In genomic region chr4:146263038-146263685, GRCm38 (mm10) we compare ENCODE assay signal across 8 mouse cellular contexts.
DNase-seq lines count a peak whose midpoint lies in the region; ATAC-seq and TF ChIP-seq lines count a peak whose summit lies in the region.
"Not testable (repeated sequence)": the region's sequence is repeated elsewhere in the genome, so short reads cannot be mapped to it uniquely, and the experiment has no call there.

No protein-coding gene starts in this region.

- H3K27ac ChIP-seq in embryonic facial prominence, embryonic 15.5 days (replicated peaks); heart, adult 2 months; hindbrain, embryonic 13.5 days; lung, embryonic 14.5 days (ENCODE audit: low read depth); neural tube, embryonic 12.5 days: not testable (repeated sequence)

- H3K4me3 ChIP-seq in embryonic facial prominence, embryonic 15.5 days (replicated peaks): peak overlapping the region; percentile 27
- H3K4me3 ChIP-seq in heart, adult 2 months: not testable (repeated sequence)
- H3K4me3 ChIP-seq in hindbrain, embryonic 13.5 days: peak overlapping the region; percentile 35
- H3K4me3 ChIP-seq in lung, embryonic 14.5 days (ENCODE audit: low read depth, low read length): peak overlapping the region; percentile 27
- H3K4me3 ChIP-seq in neural tube, embryonic 12.5 days: peak overlapping the region; percentile 28

- ATAC-seq in embryonic facial prominence, embryonic 15.5 days (ENCODE audit: insufficient number of reproducible peaks, low FRiP score, low TSS enrichment, low read depth): peak; percentile 81; the same call in 1 of the 2 replicates
- ATAC-seq in hindbrain, embryonic 13.5 days (ENCODE audit: low FRiP score): peak; percentile 96
- peak; percentile 88 for ATAC-seq in lung, embryonic 14.5 days (ENCODE audit: insufficient read depth)
- peak; percentile 95 for ATAC-seq in neural tube, embryonic 12.5 days (ENCODE audit: low FRiP score, low read depth)

- not testable (repeated sequence) for H3K79me2 ChIP-seq in heart, adult 2 months (replicated peaks; ENCODE audit: control insufficient read depth, insufficient read depth, low read length)

- not testable (repeated sequence) for H3K9me3 ChIP-seq in embryonic facial prominence, embryonic 15.5 days (replicated peaks); hindbrain, embryonic 13.5 days; lung, embryonic 14.5 days (ENCODE audit: low read depth, low read length); neural tube, embryonic 12.5 days

- DNase-seq in adrenal gland, adult 2 months: peak; percentile 31
- DNase-seq in heart, adult 2 months: peak; percentile 2 to 21
- peak; percentile 24 to 39 for DNase-seq in kidney, postnatal 4 days
- DNase-seq in lung, embryonic 14.5 days: peak; percentile 0
- DNase-seq in thymus, postnatal 4 days: peak; percentile 6

- peak overlapping the region; percentile 43 for H3K4me2 ChIP-seq in embryonic facial prominence, embryonic 15.5 days (replicated peaks)
- H3K4me2 ChIP-seq in hindbrain, embryonic 13.5 days: peak overlapping the region; percentile 46
- peak overlapping the region; percentile 49 for H3K4me2 ChIP-seq in lung, embryonic 14.5 days
- peak overlapping the region; percentile 52 for H3K4me2 ChIP-seq in neural tube, embryonic 12.5 days (replicated peaks)

- H3K27me3 ChIP-seq in embryonic facial prominence, embryonic 15.5 days; heart, adult 2 months (ENCODE audit: control insufficient read depth, insufficient read depth, low read length); hindbrain, embryonic 13.5 days; lung, embryonic 14.5 days (ENCODE audit: insufficient read depth, low read length); neural tube, embryonic 12.5 days (replicated peaks): not testable (repeated sequence)

- WGBS in embryonic facial prominence, embryonic 15.5 days: 11% methylated on average over 36 of the region's 51 CpGs
- 5% methylated on average over 50 of the region's 51 CpGs for WGBS in heart, adult 2 months
- WGBS in hindbrain, embryonic 13.5 days: 9% methylated on average over 46 of the region's 51 CpGs
- WGBS in lung, embryonic 14.5 days: 5% methylated on average over 29 of the region's 51 CpGs
- WGBS in neural tube, embryonic 12.5 days: 8% methylated on average over 46 of the region's 51 CpGs

- not testable (repeated sequence) for H3K36me3 ChIP-seq in embryonic facial prominence, embryonic 15.5 days; heart, adult 2 months (ENCODE audit: control insufficient read depth, insufficient read depth, low read length); hindbrain, embryonic 13.5 days; lung, embryonic 14.5 days (ENCODE audit: insufficient read depth); neural tube, embryonic 12.5 days

- not testable (repeated sequence) for H3K9ac ChIP-seq in embryonic facial prominence, embryonic 15.5 days; hindbrain, embryonic 13.5 days; lung, embryonic 14.5 days
- H3K9ac ChIP-seq in heart, adult 2 months (ENCODE audit: low read depth, low read length): peak overlapping the region; percentile 53; the same call in 1 of the 2 replicates
- peak overlapping the region; percentile 33; the same call in 1 of the 2 replicates for H3K9ac ChIP-seq in neural tube, embryonic 12.5 days

- TF ChIP-seq EP300 in heart, adult 2 months (IDR thresholded peaks at IDR 0.05; ENCODE audit: insufficient read depth, low read depth, low read length): not testable (repeated sequence)

- intact Hi-C loops in heart, adult 2 months (cut with DNase I): not testable (repeated sequence)

- TF ChIP-seq CTCF in heart, adult 2 months (IDR thresholded peaks at IDR 0.05); lung, embryonic 14.5 days (IDR thresholded peaks at IDR 0.05; ENCODE audit: low read depth): not testable (repeated sequence)

- not testable (repeated sequence) for TF ChIP-seq POLR2A in heart, adult 2 months (IDR thresholded peaks at IDR 0.05; ENCODE audit: insufficient read depth, low read depth, low read length)

- H3K4me1 ChIP-seq in embryonic facial prominence, embryonic 15.5 days; heart, adult 2 months (ENCODE audit: control insufficient read depth, insufficient read depth, low read length); hindbrain, embryonic 13.5 days (replicated peaks); lung, embryonic 14.5 days (ENCODE audit: insufficient read depth); neural tube, embryonic 12.5 days: not testable (repeated sequence)
